Mouse (Mus musculus) ES-E14 (cell line): ENCODE measurements around the gene Nyx. TPM values are rescaled to one million over a fixed set of nuclear protein-coding genes. Genes with fewer than 3 reads are reported as not detected.

ENCODE experiments used
- DNase-seq: peaks from one replicate; pipeline ENCODE4 v3.0.0-alpha.2; 2013; ENCODE audit warnings: low read depth, low spot score
- H3K27ac ChIP-seq: 2 replicates; pipeline ENCODE4 v1.5.1; 2012; ENCODE audit warnings: low read depth, mild to moderate bottlenecking, low read length, moderate library complexity, mixed read lengths; ENCODE audit not compliant: poor library complexity, insufficient read depth, severe bottlenecking
- H3K36me3 ChIP-seq: 2 replicates; pipeline ENCODE4 v1.6.1; 2012; ENCODE audit warnings: mild to moderate bottlenecking, low read length, moderate library complexity, mixed read lengths; ENCODE audit not compliant: control insufficient read depth, poor library complexity, insufficient read depth, severe bottlenecking
- H3K4me1 ChIP-seq, 2 experiments: fragments of 150-350 bp in 1 of 2; sonication (generic) in 1 of 2; 2 replicates each; pipeline ENCODE4 v1.6.1; 2012; ENCODE audit warnings: low read length in 2 of 2, mild to moderate bottlenecking in 1 of 2, mixed read lengths in 1 of 2; ENCODE audit not compliant: control insufficient read depth in 2 of 2, insufficient read depth in 2 of 2, poor library complexity in 1 of 2
- H3K4me3 ChIP-seq, 2 experiments: fragments of 150-350 bp in 1 of 2; sonication (generic) in 1 of 2; 2 replicates each; pipeline ENCODE4 v1.5.1; 2012; ENCODE audit warnings: low read length in 2 of 2, low read depth in 1 of 2, mild to moderate bottlenecking in 1 of 2, mixed read lengths in 1 of 2; ENCODE audit not compliant: insufficient read depth in 1 of 2, poor library complexity in 1 of 2, severe bottlenecking in 1 of 2
- H3K9ac ChIP-seq: 2 replicates; pipeline ENCODE4 v1.6.1; 2012; ENCODE audit warnings: low read depth, mild to moderate bottlenecking, low read length, mixed read lengths; ENCODE audit not compliant: poor library complexity, insufficient read depth, severe bottlenecking
- H3K9me3 ChIP-seq: fragments of 150-350 bp; sonication (generic); 2 replicates; pipeline ENCODE4 v1.6.1; 2012; ENCODE audit warnings: low read depth, mild to moderate bottlenecking, low read length; ENCODE audit not compliant: control insufficient read depth, insufficient read depth
- CHD2 ChIP-seq: IDR thresholded peaks from 2 replicates; pipeline ENCODE4 v1.6.1; 2014; ENCODE audit warnings: mild to moderate bottlenecking, low read depth, low read length, inconsistent platforms
- HCFC1 ChIP-seq: IDR thresholded peaks from 2 replicates; pipeline ENCODE4 v1.6.1; 2012; ENCODE audit warnings: low read length, inconsistent platforms, borderline replicate concordance; ENCODE audit not compliant: insufficient read depth
- MAFK ChIP-seq: IDR thresholded peaks from 2 replicates; pipeline ENCODE4 v1.6.1; 2014; ENCODE audit warnings: mild to moderate bottlenecking, low read depth, low read length, inconsistent platforms; ENCODE audit not compliant: insufficient read depth
- ZC3H11A ChIP-seq: IDR thresholded peaks from 2 replicates; pipeline ENCODE4 v1.6.1; 2012; ENCODE audit warnings: low read depth, mild to moderate bottlenecking, inconsistent platforms, low read length, borderline replicate concordance
- ZNF384 ChIP-seq: IDR thresholded peaks from 2 replicates; pipeline ENCODE4 v1.6.1; 2012; ENCODE audit warnings: low read depth, low read length, inconsistent platforms
- in situ Hi-C, 2 experiments: fragments of 600-800 bp; cut with MboI; formaldehyde crosslinking; loops; one replicate each; pipeline ENCODE4 v1.15.1; 2025; ENCODE audit warnings: low sequenced_read_pairs in 2 of 2, inconsistent platforms in 1 of 2; ENCODE audit not compliant: unreplicated experiment in 2 of 2
- total RNA-seq: library from RNA; depleted of rRNA; stranded (reverse); fragments of 300-350 nt; gene quantifications from 2 replicates; pipeline ENCODE4 v1.2.3, GENCODE M21; 2012

Nyx gene
- total RNA-seq, 1 experiment, result 0.31 TPM

DNA sequence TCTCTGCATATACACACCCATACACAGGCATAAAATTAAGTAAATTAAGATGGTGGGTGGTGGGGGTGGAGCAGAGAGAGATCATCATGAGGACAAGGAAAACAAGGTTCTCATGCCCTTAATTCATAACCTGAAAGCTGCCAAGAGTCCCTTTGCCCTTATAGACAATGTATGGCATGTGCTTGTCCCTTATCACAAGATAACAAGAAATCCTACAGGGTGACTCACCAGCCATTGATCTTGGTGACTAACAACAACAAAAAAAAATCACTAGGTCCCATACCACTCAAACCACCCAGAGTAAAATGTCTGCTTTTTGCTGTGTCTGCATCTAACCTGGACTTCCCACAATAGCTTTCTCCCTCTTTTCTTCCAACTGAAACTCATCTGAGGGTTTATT lies 18.5 kb downstream of the Nyx start:
- no peak for DNase-seq
- no peak for TF ChIP-seq HCFC1
- TF ChIP-seq ZNF384, result no peak
- no peak for TF ChIP-seq CHD2
- no peak for TF ChIP-seq MAFK
- TF ChIP-seq ZC3H11A, result no peak
- H3K9ac ChIP-seq, result no peak overlapping the region
- H3K36me3 ChIP-seq, result no peaks in the 10 kb centered on the region
- no peak overlapping the region for H3K27ac ChIP-seq
- no peaks in the 10 kb centered on the region for H3K9me3 ChIP-seq
- no peak overlapping the region for H3K4me3 ChIP-seq
- in situ Hi-C loops, result no loop called here
- H3K4me1 ChIP-seq, result peaks cover 0 to 2% of the 10 kb centered on the region in 2 experiments; a peak in 1 of 4 replicates

DNA sequence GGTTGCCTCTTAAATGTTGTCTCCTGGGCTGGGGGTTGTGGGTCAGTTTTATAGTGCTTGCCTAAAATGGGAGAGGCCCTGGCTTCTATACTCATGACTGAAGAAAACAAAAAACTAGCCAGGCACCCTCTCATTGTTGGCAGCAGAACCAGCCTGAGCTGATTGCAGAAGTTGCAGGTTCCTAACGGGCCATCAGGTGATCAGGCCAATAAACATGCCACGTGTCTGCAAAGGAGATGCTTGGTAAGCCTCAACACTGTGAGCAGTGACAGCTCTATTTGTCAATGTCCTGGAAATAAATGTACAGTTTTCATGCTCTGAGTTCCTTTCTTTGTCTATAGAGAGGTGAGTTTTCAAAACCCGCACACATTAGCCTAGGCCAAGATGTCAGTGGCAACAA lies 23.1 kb downstream of the Nyx start:
- Histone ChIP-seq H3K4me3 (no peak overlapping the region), H3K4me1 (peaks cover 0 to 2% of the 10 kb centered on the region in 2 experiments; a peak in 1 of 4 replicates), H3K9ac (no peak overlapping the region), H3K27ac (no peak overlapping the region), H3K9me3 (no peaks in the 10 kb centered on the region), H3K36me3 (no peaks in the 10 kb centered on the region)
- DNase-seq, result no peak
- in situ Hi-C loops, result no loop called here
- TF ChIP-seq ZNF384 (no peak), ZC3H11A (no peak), HCFC1 (no peak)

- no peak overlapping the region for H3K9ac ChIP-seq
- H3K9me3 ChIP-seq, result no peaks in the 10 kb centered on the region
- no peaks in the 10 kb centered on the region for H3K36me3 ChIP-seq
- no peak overlapping the region for H3K4me3 ChIP-seq
- no peak for TF ChIP-seq CHD2
- TF ChIP-seq HCFC1, result no peak
- TF ChIP-seq ZNF384, result no peak
- no peak for TF ChIP-seq MAFK
- no peak for TF ChIP-seq ZC3H11A
- peaks cover 0 to 2% of the 10 kb centered on the region in 2 experiments; a peak in 1 of 4 replicates for H3K4me1 ChIP-seq
- in situ Hi-C loops, result no loop called here
- H3K27ac ChIP-seq, result no peak overlapping the region
- DNase-seq, result no peak
These were observed 23.9 kb downstream of the Nyx start for GRCm38 (mm10) chrX:13489761-13490160.

DNA sequence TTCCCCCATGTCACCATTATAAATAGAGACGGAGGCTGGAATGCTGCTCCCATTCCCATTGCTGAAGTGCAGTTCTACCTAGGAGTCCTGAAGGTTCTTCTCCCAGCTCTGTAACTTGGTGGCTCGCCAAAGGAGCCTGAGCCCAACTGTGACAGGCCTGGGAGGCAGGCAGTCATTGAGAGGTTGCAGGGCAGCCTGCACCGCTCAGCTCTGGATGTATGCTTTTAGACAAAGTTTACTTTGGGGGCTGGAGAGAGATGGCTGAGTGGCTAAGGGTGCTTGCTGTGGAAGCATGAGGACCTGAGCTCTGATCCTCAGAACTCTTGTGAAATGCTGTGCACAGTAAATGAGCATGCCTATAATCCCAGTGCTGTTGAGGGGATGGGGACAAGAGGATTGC lies 25.0 kb downstream of the Nyx start:
- no peak for DNase-seq
- Histone ChIP-seq H3K4me3 (no peak overlapping the region), H3K36me3 (no peaks in the 10 kb centered on the region), H3K27ac (no peak overlapping the region), H3K9ac (no peak overlapping the region), H3K4me1 (peaks cover 0 to 2% of the 10 kb centered on the region in 2 experiments; a peak in 1 of 4 replicates), H3K9me3 (no peaks in the 10 kb centered on the region)
- TF ChIP-seq ZNF384, result no peak
- TF ChIP-seq CHD2, result no peak
- TF ChIP-seq MAFK, result no peak
- TF ChIP-seq ZC3H11A, result no peak
- TF ChIP-seq HCFC1, result no peak
- in situ Hi-C loops, result no loop called here

GRCm38 (mm10) chrX:13492922-13493321 lies 27.0 kb downstream of the Nyx start:
- Histone ChIP-seq H3K9me3 (no peaks in the 10 kb centered on the region), H3K4me3 (no peak overlapping the region), H3K4me1 (no peaks in the 10 kb centered on the region), H3K36me3 (no peaks in the 10 kb centered on the region), H3K9ac (no peak overlapping the region), H3K27ac (no peak overlapping the region)
- no peak for DNase-seq
- in situ Hi-C loops, result no loop called here
- no peak for TF ChIP-seq ZNF384
- no peak for TF ChIP-seq HCFC1
- no peak for TF ChIP-seq MAFK
- TF ChIP-seq CHD2, result no peak
- TF ChIP-seq ZC3H11A, result no peak
